Comparison of ENCODE assay signal across 37 mouse cellular contexts in the genomic region with DNA sequence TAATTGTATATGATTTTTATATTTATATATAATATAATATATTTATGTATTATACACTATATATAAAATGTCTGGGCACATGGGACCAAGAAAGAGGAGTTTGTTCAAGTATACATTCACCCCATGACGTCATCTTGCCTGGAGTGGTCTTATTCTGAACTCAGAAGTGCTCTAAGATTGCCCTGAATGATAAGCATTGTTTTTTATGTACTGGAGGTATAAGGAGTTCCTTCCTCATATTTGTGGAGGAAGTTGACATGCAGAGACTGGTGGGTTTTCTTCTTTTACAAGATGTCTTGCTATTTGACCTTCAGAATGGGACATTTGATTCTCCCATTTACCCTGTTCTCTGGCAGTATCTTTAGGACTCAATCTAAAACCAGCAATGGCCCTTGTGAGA. TPM values are rescaled to one million over a fixed set of nuclear protein-coding genes. Genes with fewer than 3 reads are reported as not detected.
"Had no signal": no experiment of that assay in that cellular context is flagged by ENCODE, and none has a peak within 500 bp of the region (broad histone marks: within the 10 kb centered on the region; RNA-seq: fewer than 3 reads in every experiment).

No protein-coding gene starts in this region.

- ATAC-seq: forebrain, embryonic 13.5 days; forebrain, embryonic 14.5 days; forebrain, embryonic 15.5 days; forebrain, postnatal 0 days had no signal

- H3K36me3 ChIP-seq: embryonic facial prominence, embryonic 10.5 days; embryonic facial prominence, embryonic 12.5 days; embryonic facial prominence, embryonic 13.5 days; embryonic facial prominence, embryonic 15.5 days; forebrain, embryonic 10.5 days; forebrain, embryonic 12.5 days; forebrain, embryonic 15.5 days had no signal

- H3K27ac ChIP-seq: embryonic facial prominence, embryonic 10.5 days; embryonic facial prominence, embryonic 12.5 days; embryonic facial prominence, embryonic 13.5 days; embryonic facial prominence, embryonic 15.5 days; forebrain, embryonic 10.5 days; forebrain, embryonic 12.5 days; forebrain, embryonic 13.5 days; forebrain, embryonic 15.5 days; gastrocnemius, adult 2 months; heart, adult 2 months had no signal

- H3K4me2 ChIP-seq: embryonic facial prominence, embryonic 12.5 days; embryonic facial prominence, embryonic 13.5 days; embryonic facial prominence, embryonic 15.5 days; forebrain, embryonic 12.5 days; forebrain, embryonic 13.5 days; forebrain, embryonic 15.5 days had no signal

- H3K9ac ChIP-seq: embryonic facial prominence, embryonic 12.5 days; embryonic facial prominence, embryonic 13.5 days; embryonic facial prominence, embryonic 15.5 days; forebrain, embryonic 12.5 days; forebrain, embryonic 13.5 days; forebrain, embryonic 15.5 days; forebrain, postnatal 0 days had no signal

- H3K9me3 ChIP-seq: embryonic facial prominence, embryonic 10.5 days; embryonic facial prominence, embryonic 12.5 days; embryonic facial prominence, embryonic 13.5 days; embryonic facial prominence, embryonic 15.5 days; forebrain, embryonic 10.5 days; forebrain, embryonic 12.5 days; forebrain, embryonic 13.5 days; forebrain, embryonic 15.5 days had no signal

- H3K4me3 ChIP-seq: embryonic facial prominence, embryonic 10.5 days; embryonic facial prominence, embryonic 12.5 days; embryonic facial prominence, embryonic 13.5 days; embryonic facial prominence, embryonic 15.5 days; erythroblast, embryonic 14.5 days; forebrain, embryonic 10.5 days; forebrain, embryonic 12.5 days; forebrain, embryonic 13.5 days; forebrain, embryonic 15.5 days; gastrocnemius, adult 2 months; heart, adult 2 months had no signal

- DNase-seq: cerebellum, adult 8-10 months; cerebellum, adult 9-10 months; cerebellum, adult 9-11 months; cerebellum, postnatal 10 days; cerebellum, postnatal 14 days; cerebellum, postnatal 25 days; cerebellum, postnatal 36 days; embryo, embryonic 11 days; forebrain, postnatal 0 days; gastrocnemius, adult 2 months; gastrocnemius, postnatal 10 days; gastrocnemius, postnatal 14 days; gastrocnemius, postnatal 25 days; gastrocnemius, postnatal 36 days; heart, adult 11 months; heart, adult 18-20 months; heart, adult 2 months had no signal

- H3K27me3 ChIP-seq: embryonic facial prominence, embryonic 12.5 days; embryonic facial prominence, embryonic 13.5 days; embryonic facial prominence, embryonic 15.5 days; forebrain, embryonic 12.5 days; forebrain, embryonic 13.5 days; forebrain, embryonic 15.5 days had no signal

- H3K4me1 ChIP-seq: embryonic facial prominence, embryonic 10.5 days; embryonic facial prominence, embryonic 12.5 days; forebrain, embryonic 12.5 days; forebrain, embryonic 13.5 days; forebrain, embryonic 15.5 days had no signal

RNA-seq across cellular contexts. Expression of gene Trpv6, which starts 8.0 kb away (rescaled TPM):
- total RNA-seq: forebrain, postnatal 0 days; gastrocnemius, adult 18-20 months; gastrocnemius, adult 2 months; gastrocnemius, adult 8-10 months; gastrocnemius, postnatal 10 days; gastrocnemius, postnatal 14 days; gastrocnemius, postnatal 25 days; gastrocnemius, postnatal 36 days; gastrocnemius, postnatal 4 days; granulocyte monocyte progenitor cell, adult 5-6 weeks; heart, adult 18-20 months; heart, adult 2 months; heart, adult 8-10 months had no signal
- polyA plus RNA-seq: heart, adult 2 months had no signal

RNA-seq across cellular contexts. Expression of gene Trpv5, which starts 52.4 kb away (rescaled TPM):
- total RNA-seq: forebrain, postnatal 0 days; gastrocnemius, adult 18-20 months; gastrocnemius, adult 2 months; gastrocnemius, adult 8-10 months; gastrocnemius, postnatal 10 days; gastrocnemius, postnatal 14 days; gastrocnemius, postnatal 25 days; gastrocnemius, postnatal 36 days; gastrocnemius, postnatal 4 days; granulocyte monocyte progenitor cell, adult 5-6 weeks; heart, adult 18-20 months; heart, adult 2 months; heart, adult 8-10 months had no signal
- polyA plus RNA-seq: cortical plate, adult 2 months; embryonic facial prominence, embryonic 10.5 days; embryonic facial prominence, embryonic 11.5 days; embryonic facial prominence, embryonic 12.5 days; embryonic facial prominence, embryonic 13.5 days; embryonic facial prominence, embryonic 14.5 days; embryonic facial prominence, embryonic 15.5 days; erythroblast, embryonic 14.5 days; forebrain, embryonic 10.5 days; forebrain, embryonic 11.5 days; forebrain, embryonic 12.5 days; forebrain, embryonic 13.5 days; forebrain, embryonic 14.5 days; forebrain, embryonic 15.5 days; forebrain, postnatal 0 days; frontal cortex, adult 2 months; heart, adult 2 months had no signal

RNA-seq across cellular contexts. Expression of gene Llcfc1, which starts 56.1 kb away (rescaled TPM):
- total RNA-seq: forebrain, postnatal 0 days; gastrocnemius, adult 18-20 months; gastrocnemius, adult 2 months; gastrocnemius, adult 8-10 months; gastrocnemius, postnatal 10 days; gastrocnemius, postnatal 14 days; gastrocnemius, postnatal 25 days; gastrocnemius, postnatal 36 days; gastrocnemius, postnatal 4 days; granulocyte monocyte progenitor cell, adult 5-6 weeks; heart, adult 18-20 months; heart, adult 2 months; heart, adult 8-10 months had no signal
- polyA plus RNA-seq: cortical plate, adult 2 months; embryonic facial prominence, embryonic 10.5 days; embryonic facial prominence, embryonic 11.5 days; embryonic facial prominence, embryonic 12.5 days; embryonic facial prominence, embryonic 13.5 days; embryonic facial prominence, embryonic 14.5 days; embryonic facial prominence, embryonic 15.5 days; erythroblast, embryonic 14.5 days; forebrain, embryonic 10.5 days; forebrain, embryonic 11.5 days; forebrain, embryonic 12.5 days; forebrain, embryonic 13.5 days; forebrain, embryonic 14.5 days; forebrain, embryonic 15.5 days; forebrain, postnatal 0 days; frontal cortex, adult 2 months had no signal
